ENCODE assay signal across 9 mouse cellular contexts in genomic region chr9:32506866-32507861, GRCm38 (mm10). TPM values are rescaled to one million over a fixed set of nuclear protein-coding genes. Genes with fewer than 3 reads are reported as not detected.
DNase-seq lines count a peak whose midpoint lies in the region; ATAC-seq and TF ChIP-seq lines count a peak whose summit lies in the region.
"Had no signal": no experiment of that assay in that cellular context is flagged by ENCODE, and none has a peak within 500 bp of the region (broad histone marks: within the 10 kb centered on the region; RNA-seq: fewer than 3 reads in every experiment).

No protein-coding gene starts in this region.

- TF ChIP-seq CTCF in bone marrow macrophage, adult 2 months (IDR thresholded peaks at IDR 0.05; ENCODE audit: low read depth, low read length), result no peak
- no peak for TF ChIP-seq CTCF in forebrain, postnatal 0 days (IDR thresholded peaks at IDR 0.05; ENCODE audit: low read depth)

- no peak overlapping the region for H3K4me3 ChIP-seq in liver, embryonic 13.5 days (replicated peaks)
- peak overlapping the region; percentile 37 for H3K4me3 ChIP-seq in bone marrow macrophage, adult 2 months (ENCODE audit: insufficient read depth, low read length)
- no peak overlapping the region for H3K4me3 ChIP-seq in intestine, embryonic 14.5 days (ENCODE audit: low read depth, low read length)
- no peak overlapping the region for H3K4me3 ChIP-seq in stomach, embryonic 15.5 days (replicated peaks)
- no peak overlapping the region for H3K4me3 ChIP-seq in forebrain, postnatal 0 days (ENCODE audit: low read depth, low read length)
- no peak overlapping the region for H3K4me3 ChIP-seq in midbrain, embryonic 16.5 days (ENCODE audit: low read depth, low read length)

- WGBS in liver, embryonic 13.5 days (ENCODE audit: insufficient replicate concordance), result 45% methylated on average over 15 of the region's 15 CpGs
- 68% methylated on average over 15 of the region's 15 CpGs for WGBS in intestine, embryonic 14.5 days
- 67% methylated on average over 15 of the region's 15 CpGs for WGBS in stomach, embryonic 15.5 days
- 80% methylated on average over 15 of the region's 15 CpGs for WGBS in forebrain, postnatal 0 days
- 72% methylated on average over 15 of the region's 15 CpGs for WGBS in midbrain, embryonic 16.5 days

- DNase-seq in liver, embryonic 13.5 days, result no peak
- DNase-seq in liver, result no peak
- no peak for DNase-seq in intestine, embryonic 14.5 days (ENCODE audit: low spot score)
- DNase-seq in adrenal gland, postnatal 14 days, result no peak
- DNase-seq in forebrain, postnatal 0 days, result no peak
- DNase-seq: cerebellum, postnatal 10 days had no signal

- H3K27ac ChIP-seq in liver, embryonic 13.5 days, result peak overlapping the region; percentile 18; the same call in 1 of the 2 replicates
- peak overlapping the region; percentile 96 for H3K27ac ChIP-seq in bone marrow macrophage, adult 2 months (ENCODE audit: insufficient read depth, low read depth, low read length)
- H3K27ac ChIP-seq in intestine, embryonic 14.5 days (ENCODE audit: low read depth), result peak overlapping the region; percentile 59; the same call in 1 of the 2 replicates
- peak overlapping the region; percentile 27; the same call in 1 of the 2 replicates for H3K27ac ChIP-seq in stomach, embryonic 15.5 days
- H3K27ac ChIP-seq in forebrain, postnatal 0 days (ENCODE audit: low read depth, low read length), result no peak overlapping the region
- no peak overlapping the region for H3K27ac ChIP-seq in midbrain, embryonic 16.5 days (ENCODE audit: low read length)

- H3K9me3 ChIP-seq in liver, embryonic 13.5 days (replicated peaks), result no peaks in the 10 kb centered on the region
- H3K9me3 ChIP-seq in intestine, embryonic 14.5 days (ENCODE audit: control insufficient read depth, low read length), result no peaks in the 10 kb centered on the region
- no peaks in the 10 kb centered on the region for H3K9me3 ChIP-seq in stomach, embryonic 15.5 days
- no peaks in the 10 kb centered on the region for H3K9me3 ChIP-seq in forebrain, postnatal 0 days (ENCODE audit: low read length)
- H3K9me3 ChIP-seq in midbrain, embryonic 16.5 days (replicated peaks; ENCODE audit: control insufficient read depth, low read length, poor library complexity, severe bottlenecking), result no peaks in the 10 kb centered on the region

- ATAC-seq in liver, embryonic 13.5 days (ENCODE audit: low read depth), result no peak
- no peak for ATAC-seq in intestine, embryonic 14.5 days (replicated peaks; ENCODE audit: low FRiP score, low TSS enrichment, low read depth)
- ATAC-seq in stomach, embryonic 15.5 days (ENCODE audit: insufficient read depth, low FRiP score, low read depth), result no peak
- no peak for ATAC-seq in forebrain, postnatal 0 days
- no peak for ATAC-seq in midbrain, embryonic 16.5 days

- peaks cover 20% of the 10 kb centered on the region for H3K27me3 ChIP-seq in liver, embryonic 13.5 days
- no peaks in the 10 kb centered on the region for H3K27me3 ChIP-seq in intestine, embryonic 14.5 days (replicated peaks; ENCODE audit: control insufficient read depth, insufficient read depth, low read length)
- no peaks in the 10 kb centered on the region for H3K27me3 ChIP-seq in stomach, embryonic 15.5 days (replicated peaks)
- H3K27me3 ChIP-seq in forebrain, postnatal 0 days (ENCODE audit: insufficient read depth, low read length), result no peaks in the 10 kb centered on the region
- H3K27me3 ChIP-seq in midbrain, embryonic 16.5 days (ENCODE audit: control insufficient read depth, insufficient read depth, low read depth, low read length), result peaks cover 3% of the 10 kb centered on the region; the same call in 1 of the 2 replicates

- no peak for TF ChIP-seq POLR2A in bone marrow macrophage, adult 2 months (IDR thresholded peaks at IDR 0.05; ENCODE audit: borderline replicate concordance, low read depth, low read length)

- no peak overlapping the region for H3K9ac ChIP-seq in liver, embryonic 13.5 days
- no peak overlapping the region for H3K9ac ChIP-seq in intestine, embryonic 14.5 days (ENCODE audit: low read length)
- H3K9ac ChIP-seq in stomach, embryonic 15.5 days, result no peak overlapping the region
- no peak overlapping the region for H3K9ac ChIP-seq in forebrain, postnatal 0 days
- H3K9ac ChIP-seq in midbrain, embryonic 16.5 days (ENCODE audit: low read depth, low read length), result no peak overlapping the region

- no peak overlapping the region for H3K4me2 ChIP-seq in liver, embryonic 13.5 days
- H3K4me2 ChIP-seq in intestine, embryonic 14.5 days (ENCODE audit: low read length), result no peak overlapping the region
- H3K4me2 ChIP-seq in stomach, embryonic 15.5 days, result no peak overlapping the region
- no peak overlapping the region for H3K4me2 ChIP-seq in forebrain, postnatal 0 days (ENCODE audit: low read depth)
- H3K4me2 ChIP-seq in midbrain, embryonic 16.5 days (ENCODE audit: low read length), result no peak overlapping the region

- no peaks in the 10 kb centered on the region for H3K36me3 ChIP-seq in liver, embryonic 13.5 days
- H3K36me3 ChIP-seq in intestine, embryonic 14.5 days (ENCODE audit: control insufficient read depth, insufficient read depth, low read length), result no peaks in the 10 kb centered on the region
- H3K36me3 ChIP-seq in stomach, embryonic 15.5 days, result no peaks in the 10 kb centered on the region
- no peaks in the 10 kb centered on the region for H3K36me3 ChIP-seq in forebrain, postnatal 0 days (ENCODE audit: insufficient read depth)
- H3K36me3 ChIP-seq in midbrain, embryonic 16.5 days (ENCODE audit: control insufficient read depth, insufficient read depth, low read length), result no peaks in the 10 kb centered on the region

- peaks cover 78% of the 10 kb centered on the region for H3K4me1 ChIP-seq in liver, embryonic 13.5 days (replicated peaks)
- peaks cover 93% of the 10 kb centered on the region for H3K4me1 ChIP-seq in bone marrow macrophage, adult 2 months (ENCODE audit: control insufficient read depth, insufficient read depth, low read length)
- H3K4me1 ChIP-seq in intestine, embryonic 14.5 days (replicated peaks; ENCODE audit: control insufficient read depth, insufficient read depth, low read length), result peaks cover 22% of the 10 kb centered on the region
- H3K4me1 ChIP-seq in stomach, embryonic 15.5 days, result 0 out of 2 replicates have a peak, but pooled peaks cover 5% of the 10 kb centered on the region
- no peaks in the 10 kb centered on the region for H3K4me1 ChIP-seq in forebrain, postnatal 0 days (ENCODE audit: insufficient read depth)
- no peaks in the 10 kb centered on the region for H3K4me1 ChIP-seq in midbrain, embryonic 16.5 days (ENCODE audit: control insufficient read depth, insufficient read depth, low read length)

RNA-seq across cellular contexts. Expression of gene Fli1, which starts 35.5 kb away (rescaled TPM):
- polyA plus RNA-seq in liver, embryonic 13.5 days (2015; fragmentation: Nextera tagmentation; extraction: Ambion mirVana), result 9.1 and 13.2 TPM in 2 replicates
- 124 and 127 TPM in 2 replicates for polyA plus RNA-seq in bone marrow macrophage, adult 2 months (2012; ENCODE audit: insufficient read depth, insufficient read length, missing spikeins)
- 14.8 and 15.0 TPM in 2 replicates for polyA plus RNA-seq in intestine, embryonic 14.5 days (2014; fragmentation: Nextera tagmentation; extraction: Ambion mirVana)
- 13.4 and 13.9 TPM in 2 replicates for polyA plus RNA-seq in stomach, embryonic 15.5 days (2015; fragmentation: Nextera tagmentation; extraction: Ambion mirVana)
- 23.6 and 41.0 TPM in 2 replicates for total RNA-seq in adrenal gland, postnatal 14 days (2021)
- total RNA-seq in forebrain, postnatal 0 days (2014; rRNA removed), result 6.2 and 7.0 TPM in 2 replicates
- 5.7 and 6.8 TPM in 2 replicates for polyA plus RNA-seq in forebrain, postnatal 0 days (2015; fragmentation: Nextera tagmentation; extraction: Ambion mirVana)
- 6.0 and 7.2 TPM in 2 replicates for polyA plus RNA-seq in midbrain, embryonic 16.5 days (2015; fragmentation: Nextera tagmentation; extraction: Ambion mirVana)

Comparison
In these comparisons a context has a peak if more than half of its experiments do, and no peak if none do; other contexts are left out.
1. H3K27ac ChIP-seq: peak in liver, embryonic 13.5 days (single experiment), bone marrow macrophage, adult 2 months (single experiment), intestine, embryonic 14.5 days (single experiment) and stomach, embryonic 15.5 days (single experiment); none in forebrain, postnatal 0 days (single experiment) and midbrain, embryonic 16.5 days (single experiment).